Mouse (Mus musculus) liver, adult 2 months (tissue): ENCODE data around the gene Pabpn1.

Source experiments
- CTCF ChIP-seq: fragments of 200-500 bp; IDR thresholded peaks from 2 replicates; pipeline ENCODE4 v1.5.1; 2011; ENCODE audit warnings: low read depth, low read length, control low read depth
- POLR2A ChIP-seq: fragments of 200-500 bp; IDR thresholded peaks from 2 replicates; pipeline ENCODE4 v1.6.1; 2011; ENCODE audit warnings: low read length, control low read depth; ENCODE audit not compliant: insufficient read depth; ENCODE audit errors: extremely low read depth

GRCm38 (mm10) chr14:54864313-54865036 is 27.8 kb upstream of the Pabpn1 start:
- TF ChIP-seq CTCF (no peak), POLR2A (no peak)
